Mouse (Mus musculus) c-Kit-positive CD71-positive TER-119-negative erythroid progenitor cells, embryonic 14.5 days (primary cell): ENCODE results near the gene Pip4p1.

Source experiments
- DNase-seq: peaks from one replicate; pipeline ENCODE4 v3.0.0-alpha.2; 2013; ENCODE audit warnings: low read depth

Gene Pip4p1

DNA sequence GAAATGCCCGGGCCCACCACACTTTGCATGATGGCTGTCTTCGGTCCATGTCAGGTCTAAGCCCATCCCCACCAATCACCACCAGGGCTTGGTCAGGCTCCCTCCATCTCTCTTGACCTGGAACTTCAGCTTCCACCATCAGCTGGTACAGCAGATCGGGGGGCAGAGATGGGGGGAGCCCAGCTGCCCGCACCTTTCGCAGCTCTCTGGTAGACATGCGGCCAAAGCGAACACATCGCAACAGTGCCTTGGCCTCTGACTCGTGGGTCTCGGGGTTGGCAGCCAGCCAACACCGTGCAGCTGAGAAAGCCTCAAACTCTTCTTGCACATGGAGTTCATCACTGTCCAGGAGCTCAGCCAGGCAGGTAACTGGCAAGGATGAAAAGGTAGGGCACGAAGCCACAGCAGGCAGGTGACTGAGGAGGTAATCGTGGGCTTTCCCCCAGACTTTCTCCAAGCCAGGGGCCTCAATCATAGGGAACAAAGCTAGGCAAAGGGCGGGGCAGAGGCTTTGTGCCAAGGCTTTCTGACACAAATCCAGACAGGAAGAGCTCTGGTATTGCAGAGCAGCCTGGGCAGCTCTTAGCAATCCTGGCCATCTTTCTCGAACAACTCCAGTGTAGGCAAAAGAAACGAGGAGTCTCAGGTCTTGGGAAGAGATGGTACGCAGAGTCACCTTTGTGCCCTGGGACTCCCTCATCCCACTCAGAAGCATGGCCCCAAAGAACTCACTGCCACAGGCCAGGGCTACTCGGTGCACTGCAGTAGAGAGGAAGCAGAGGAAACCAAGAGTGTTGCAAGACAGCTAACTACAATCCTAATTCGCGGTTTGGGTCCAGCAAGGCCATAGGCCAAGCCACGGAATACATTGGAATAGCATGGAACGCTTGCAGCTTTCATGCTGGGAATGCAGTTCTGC is 37.9 kb downstream of the Pip4p1 start:
- DNase-seq, result no peak

DNA sequence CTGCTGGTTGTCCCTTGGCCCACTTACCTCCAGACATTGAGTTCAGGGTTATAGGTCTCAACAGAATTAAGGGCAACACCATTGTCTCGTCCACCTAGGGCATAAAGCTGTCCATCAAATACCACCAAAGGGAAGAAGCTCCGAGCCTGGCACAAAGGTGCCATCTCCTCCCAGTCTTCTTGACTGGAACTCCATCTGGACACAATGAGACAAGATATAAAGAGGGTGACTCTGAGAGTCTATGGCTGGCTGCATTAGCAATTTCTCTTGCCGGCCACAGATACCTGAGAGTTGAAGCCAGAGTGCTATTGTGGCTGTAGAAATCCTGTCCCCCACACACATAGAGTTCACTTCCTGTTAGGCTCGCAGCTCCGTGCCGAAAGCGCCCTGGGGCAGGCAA is 38.6 kb downstream of the Pip4p1 start:
- no peak for DNase-seq

DNA sequence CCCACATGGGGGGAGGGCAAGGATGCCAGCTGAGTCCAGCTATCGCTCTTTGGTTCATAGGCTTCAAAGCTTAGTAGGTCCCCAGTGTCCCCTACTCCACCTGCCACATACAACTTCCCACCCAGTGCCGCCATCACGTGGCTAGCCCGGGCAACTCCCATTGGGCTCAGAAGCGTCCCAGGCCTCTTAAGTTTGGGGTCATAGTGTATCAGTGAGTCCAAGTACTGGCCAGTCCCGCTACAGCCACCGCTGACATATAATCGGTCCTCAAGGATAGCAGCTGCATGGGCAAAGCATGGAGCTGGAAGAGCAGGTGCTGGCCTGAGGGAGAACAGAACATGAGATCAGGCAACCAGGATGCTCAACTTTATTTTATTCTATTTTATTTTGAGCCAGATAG is 39.0 kb downstream of the Pip4p1 start:
- no peak for DNase-seq

DNA sequence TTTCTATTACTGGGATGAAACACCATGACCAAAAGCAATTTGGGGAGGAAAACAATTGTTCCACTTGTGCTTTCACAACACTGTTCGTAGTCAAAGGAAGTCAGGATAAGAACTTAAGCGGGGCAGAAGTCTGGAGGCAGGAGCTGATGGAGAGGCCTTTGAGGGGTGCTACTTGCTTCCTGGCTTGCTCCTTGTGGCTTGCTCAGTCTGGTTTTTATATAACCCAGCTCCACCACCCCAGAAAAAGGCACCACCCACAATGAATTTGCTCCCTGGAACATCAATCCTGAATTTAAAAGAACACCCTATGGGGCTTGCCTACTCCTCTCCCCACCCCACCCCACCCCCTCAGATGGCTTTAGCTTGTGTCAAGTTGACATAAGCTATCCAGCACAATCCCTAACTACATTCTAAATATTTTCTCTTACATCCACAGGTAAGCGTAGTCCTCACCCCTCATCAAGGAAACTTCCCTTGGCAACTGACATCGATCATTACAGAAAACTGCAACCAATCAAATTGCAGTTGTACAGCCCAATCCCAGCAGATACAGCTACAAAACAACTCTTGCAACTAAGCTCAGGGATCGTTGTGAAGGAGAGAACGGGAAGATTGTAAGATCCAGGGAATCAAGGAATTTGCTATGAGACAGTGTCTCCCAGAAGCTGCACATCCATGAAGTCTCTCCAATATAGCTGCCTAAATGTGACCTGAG is 54.3 kb downstream of the Pip4p1 start:
- DNase-seq, result no peak
